Mouse (Mus musculus) right cerebral cortex, adult 18-20 months (tissue): ENCODE measurements at regions not wholly inside any gene's neighbourhood (a gene's known extent, or its start where the extent isn't known, plus 50 kb on each side); places are given as distances from the start of the nearest gene placed in this dataset.

Experiments used
- DNase-seq: peaks from one replicate; pipeline ENCODE4 v3.0.0; 2022; ENCODE audit warnings: mixed read lengths

DNA sequence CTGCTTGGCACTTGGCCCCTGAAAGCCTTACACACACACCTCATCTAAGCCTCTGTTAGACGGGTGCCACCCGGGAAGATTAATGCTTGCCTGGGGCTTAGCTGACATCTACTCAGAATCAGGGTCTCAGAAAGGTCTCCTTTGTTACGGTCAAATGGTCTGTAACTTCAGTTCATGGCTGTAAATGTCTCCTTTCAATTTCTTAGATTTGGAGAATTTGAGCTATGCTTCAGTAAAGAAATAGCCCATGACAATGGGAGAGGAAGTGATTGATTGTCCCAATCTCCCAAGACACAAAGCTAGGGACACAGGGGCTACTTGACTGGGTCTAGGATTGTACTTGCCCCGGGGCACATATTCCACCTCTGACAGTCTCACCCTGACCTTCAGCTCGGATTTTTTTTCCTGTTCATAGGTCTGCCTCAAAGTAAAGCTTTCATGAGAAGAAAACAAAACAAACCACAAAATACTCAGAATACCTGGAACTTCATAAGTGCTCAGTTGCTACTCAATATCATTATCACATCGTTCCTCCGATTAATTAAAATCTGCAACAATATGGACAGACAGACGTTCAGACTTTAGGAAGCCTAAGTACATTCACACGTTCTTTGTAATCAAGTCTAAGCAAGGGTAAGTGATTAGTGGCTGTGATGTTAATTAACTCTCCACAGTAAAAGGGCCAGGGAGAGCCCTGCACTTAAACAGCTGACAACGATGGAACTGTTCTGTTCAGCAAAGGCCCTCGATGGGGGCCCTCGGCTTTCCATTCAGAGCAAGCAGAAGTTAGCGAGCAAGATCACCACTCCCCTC lies 132.9 kb upstream of the Slco3a1 start:
- DNase-seq = no peak

DNA sequence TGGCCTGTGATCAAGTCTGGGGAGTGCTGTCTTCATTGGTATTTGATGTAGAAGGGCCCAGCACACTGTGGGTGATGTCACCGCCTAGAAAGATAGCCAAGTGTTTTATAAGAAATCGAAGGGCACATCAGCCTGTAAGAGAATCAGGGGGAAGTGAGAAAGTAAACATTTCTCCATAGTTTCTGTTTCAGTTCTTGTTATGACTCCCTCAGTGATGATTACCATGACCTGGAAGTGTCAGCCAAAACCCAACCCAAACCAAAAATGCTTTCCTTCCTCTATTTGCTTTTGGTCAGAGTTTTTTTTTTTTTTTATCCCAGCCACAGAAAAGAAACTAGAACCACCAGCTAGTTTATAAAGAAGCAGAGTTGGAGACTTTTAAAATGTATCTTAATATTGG lies 129.4 kb upstream of the Slco3a1 start:
- DNase-seq = no peak

- no peak for DNase-seq
These were observed 119.2 kb upstream of the Slco3a1 start for GRCm38 (mm10) chr7:74673626-74674295.

DNA sequence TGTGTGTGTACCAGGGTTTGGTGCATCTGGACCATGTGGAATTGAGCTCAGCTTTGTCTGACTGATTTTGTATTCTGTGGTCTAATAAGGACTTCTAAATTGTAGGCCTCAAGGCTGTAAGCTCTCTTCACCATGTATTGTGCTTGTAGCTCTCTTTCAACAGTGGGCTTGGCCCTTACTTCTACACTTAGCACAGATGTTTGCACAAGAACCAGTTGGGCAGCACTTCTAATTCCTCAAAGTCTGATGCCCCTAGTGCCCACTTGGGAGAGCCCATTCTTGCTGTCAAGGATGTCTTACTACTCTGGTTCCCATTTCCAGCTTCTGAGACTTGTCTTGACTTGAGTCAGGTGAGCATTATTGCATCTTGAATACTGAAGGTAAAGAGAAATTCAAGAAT lies 114.5 kb upstream of the Slco3a1 start:
- no peak for DNase-seq

DNA sequence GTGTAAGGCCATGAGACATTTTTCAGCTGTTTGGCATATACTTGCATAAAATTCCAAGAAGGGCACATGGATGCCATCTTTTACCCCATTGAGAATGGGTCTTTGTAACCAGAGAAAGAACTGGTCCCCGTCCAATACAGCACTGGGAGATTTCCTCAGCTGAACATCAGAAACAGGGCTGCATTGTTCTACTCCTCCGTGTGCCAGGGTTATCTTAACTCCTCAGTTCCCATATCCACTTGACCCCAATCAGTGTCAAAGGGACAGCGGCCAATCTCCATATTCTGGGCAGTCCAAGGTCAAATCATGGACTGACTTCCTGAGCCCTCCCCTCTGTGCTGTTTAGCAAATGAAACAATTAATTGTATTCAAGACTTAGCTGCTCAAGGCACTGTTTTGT lies 112.5 kb upstream of the Slco3a1 start:
- peak; percentile 50 for DNase-seq

DNA sequence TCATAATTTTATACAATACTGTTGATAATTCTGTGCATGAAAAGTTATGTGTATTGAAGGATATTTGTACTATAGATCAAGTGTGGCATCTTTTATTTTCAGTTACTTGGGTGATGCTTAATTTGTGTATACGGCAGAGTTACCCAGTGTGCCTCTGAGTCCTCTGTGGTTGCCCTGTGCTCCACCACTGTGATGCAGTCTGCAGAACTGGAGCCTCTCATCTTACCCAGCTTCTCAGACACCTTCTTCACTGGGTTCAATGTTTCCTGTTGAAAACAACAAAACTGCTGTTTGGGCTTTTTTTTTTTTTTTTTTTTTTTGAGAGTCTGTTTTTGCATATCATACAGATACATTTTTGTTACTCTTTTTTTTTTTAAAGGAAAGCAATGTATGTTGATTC lies 109.2 kb upstream of the Slco3a1 start:
- no peak for DNase-seq

DNA sequence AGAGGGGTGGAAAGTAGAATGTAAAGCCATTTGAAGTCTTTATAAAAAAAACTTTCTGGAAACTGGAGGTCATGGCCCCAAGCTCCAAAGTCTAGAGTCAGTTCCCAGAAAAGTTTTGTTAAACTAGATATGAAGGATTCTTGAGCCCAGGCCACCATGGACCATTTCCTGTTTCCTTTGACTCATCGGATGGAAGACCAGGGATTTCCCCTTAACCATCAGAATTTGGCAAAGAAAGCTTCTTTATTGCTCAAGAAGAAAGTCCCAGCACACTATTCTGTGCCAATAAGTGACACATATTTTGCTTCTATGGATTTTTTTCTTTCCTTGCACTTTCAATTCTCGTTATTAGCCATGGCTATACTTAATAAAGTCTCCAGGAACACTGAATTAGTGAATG lies 92.7 kb upstream of the Slco3a1 start:
- DNase-seq = no peak

DNA sequence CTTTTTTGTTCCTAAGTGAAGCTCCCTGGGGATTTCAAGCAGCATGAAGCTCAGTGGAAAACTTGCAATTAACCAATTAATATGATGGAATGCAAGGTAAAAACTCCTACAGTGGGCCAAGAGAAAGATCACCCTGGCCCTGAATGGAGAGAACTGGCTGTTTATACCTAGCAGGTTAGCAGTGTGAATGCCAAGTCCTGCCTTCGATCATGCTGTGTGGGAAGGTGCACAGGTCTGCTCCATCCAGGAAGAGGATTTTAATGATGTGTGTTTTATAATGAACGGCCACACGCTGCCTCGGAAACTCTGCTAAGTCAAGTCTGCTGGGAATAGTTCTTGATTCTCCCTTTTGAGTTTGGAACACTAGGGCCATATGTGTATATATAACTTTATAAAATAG lies 85.6 kb upstream of the Slco3a1 start:
- DNase-seq = no peak

DNA sequence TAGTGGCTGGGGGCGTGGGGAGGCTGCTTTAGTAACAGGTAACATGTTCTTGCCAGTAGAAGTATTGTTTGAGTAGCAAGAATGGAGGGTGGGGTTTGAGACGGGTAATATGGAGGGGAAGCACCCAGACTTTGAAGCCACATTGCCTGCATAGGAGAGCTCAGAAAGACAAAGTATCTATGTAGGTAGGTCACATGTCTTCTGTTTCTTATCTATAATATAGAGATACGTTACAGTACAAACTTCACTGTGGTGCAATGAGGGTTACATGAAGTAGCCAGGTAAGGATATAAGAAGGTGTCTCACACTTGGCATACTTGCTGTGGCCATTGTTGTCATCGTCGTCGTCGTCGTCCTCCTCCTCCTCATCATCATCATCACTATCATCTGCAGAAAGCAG lies 77.6 kb upstream of the Slco3a1 start:
- no peak for DNase-seq

DNA sequence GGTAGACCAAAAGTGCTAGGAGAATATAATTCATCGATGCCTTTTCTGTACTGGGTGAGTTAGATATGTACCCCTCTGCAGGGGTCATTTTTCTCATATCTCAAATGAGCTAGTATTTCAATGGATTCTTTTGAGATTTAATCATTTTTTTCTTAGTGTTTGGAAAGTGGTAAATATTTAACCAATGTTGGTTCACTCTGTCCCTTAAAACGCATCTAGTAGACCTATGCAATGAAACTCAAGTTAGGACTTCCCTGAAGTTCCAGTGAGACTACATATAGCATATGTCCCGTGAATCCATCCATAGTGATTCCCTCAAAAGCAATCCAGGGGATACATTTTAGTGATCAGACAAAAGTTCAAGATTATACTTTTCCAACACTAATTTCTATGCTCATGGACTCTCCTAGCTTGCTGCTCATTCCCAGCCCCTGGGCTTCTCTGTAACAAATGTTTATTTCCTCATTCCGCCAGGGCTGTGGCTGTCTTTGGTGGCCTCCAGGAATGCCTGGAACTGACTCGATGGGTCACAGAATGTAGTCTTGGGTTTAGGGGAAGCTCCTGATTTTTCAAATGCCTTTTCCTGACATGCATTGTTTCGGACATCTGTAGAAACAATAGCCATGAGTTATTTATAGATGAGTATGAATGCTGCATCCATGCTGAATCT lies 74.4 kb upstream of the Slco3a1 start:
- DNase-seq = no peak
